Mouse (Mus musculus): Measurements from ENCODE around the gene Samd1. TPM values are rescaled to one million over a fixed set of nuclear protein-coding genes. Genes with fewer than 3 reads are reported as not detected.
A peak's percentile ranks its signal among the peaks of the same experiment; 100 is the strongest.
"Not testable (repeated sequence)": the region's sequence is repeated elsewhere in the genome, so short reads cannot be mapped to it uniquely, and the experiment has no call there.

Samd1 gene
- total and polyA plus RNA-seq, 2 experiments from 2014 or later, result 5.7 to 96.8 TPM

GRCm38 (mm10) chr8:84002957-84003611 lies 5.6 kb downstream of the Samd1 start:
- Histone ChIP-seq H3K4me3 (ENCODE audit: low read length) (no peak overlapping the region), H3K9ac (replicated peaks; ENCODE audit: low read length) (no peak overlapping the region), H3K9me3 (ENCODE audit: low read length) (no peaks in the 10 kb centered on the region), H3K36me3 (ENCODE audit: insufficient read depth, low read length) (peaks cover 4% of the 10 kb centered on the region; the same call in 1 of the 2 replicates), H3K27ac (no peak overlapping the region), H3K4me1 (ENCODE audit: insufficient read depth, low read length) (0 out of 2 replicates have a peak, but pooled peaks cover 7% of the 10 kb centered on the region), H3K4me2 (ENCODE audit: low read depth, low read length) (no peak overlapping the region), H3K27me3 (ENCODE audit: insufficient read depth, low read length) (no peaks in the 10 kb centered on the region)
- ATAC-seq (no peak), DNase-seq (ENCODE audit: low spot score) (no peak)
- no peak for TF ChIP-seq CTCF (IDR thresholded peaks at IDR 0.05; ENCODE audit: low read depth)
- 53% methylated on average over 12 of the region's 12 CpGs for WGBS

- no peak for DNase-seq (ENCODE audit: low spot score)
- Histone ChIP-seq H3K27me3 (ENCODE audit: insufficient read depth, low read length) (no peaks in the 10 kb centered on the region), H3K27ac (no peak overlapping the region), H3K36me3 (ENCODE audit: insufficient read depth, low read length) (peaks cover 4% of the 10 kb centered on the region; the same call in 1 of the 2 replicates), H3K9me3 (ENCODE audit: low read length) (no peaks in the 10 kb centered on the region), H3K4me2 (ENCODE audit: low read depth, low read length) (peak overlapping the region; percentile 93), H3K9ac (replicated peaks; ENCODE audit: low read length) (peak overlapping the region; percentile 61; the same call in 1 of the 2 replicates), H3K4me1 (ENCODE audit: insufficient read depth, low read length) (0 out of 2 replicates have a peak, but pooled peaks cover 7% of the 10 kb centered on the region), H3K4me3 (ENCODE audit: low read length) (peak overlapping the region; percentile 54)
- ATAC-seq, result no peak
- TF ChIP-seq CTCF (IDR thresholded peaks at IDR 0.05; ENCODE audit: low read depth), result no peak
- 77% methylated on average over 6 of the region's 6 CpGs for WGBS
Observed at GRCm38 (mm10) chr8:84003612-84004246, 6.3 kb downstream of the Samd1 start.

GRCm38 (mm10) chr8:84004533-84005201 lies 7.2 kb downstream of the Samd1 start:
- no peak for TF ChIP-seq CTCF (IDR thresholded peaks at IDR 0.05; ENCODE audit: low read depth)
- H3K27ac ChIP-seq, result peak overlapping the region; percentile 78
- WGBS, result 1% methylated on average over 30 of the region's 30 CpGs
- H3K4me2 ChIP-seq (ENCODE audit: low read depth, low read length), result peak overlapping the region; percentile 93
- H3K9ac ChIP-seq (replicated peaks; ENCODE audit: low read length), result peak overlapping the region; percentile 61
- H3K27me3 ChIP-seq (ENCODE audit: insufficient read depth, low read length), result no peaks in the 10 kb centered on the region
- 0 out of 2 replicates have a peak, but pooled peaks cover 3% of the 10 kb centered on the region for H3K4me1 ChIP-seq (ENCODE audit: insufficient read depth, low read length)
- DNase-seq (ENCODE audit: low spot score) (peak; percentile 96), ATAC-seq (peak; percentile 89)
- peak overlapping the region; percentile 54 for H3K4me3 ChIP-seq (ENCODE audit: low read length)
- H3K36me3 ChIP-seq (ENCODE audit: insufficient read depth, low read length), result peaks cover 4% of the 10 kb centered on the region; the same call in 1 of the 2 replicates
- no peaks in the 10 kb centered on the region for H3K9me3 ChIP-seq (ENCODE audit: low read length)

- not testable (repeated sequence) for H3K27ac ChIP-seq; DNase-seq (ENCODE audit: low spot score); ATAC-seq; H3K9me3 ChIP-seq (ENCODE audit: low read length); H3K27me3 ChIP-seq (ENCODE audit: insufficient read depth, low read length); H3K4me3 ChIP-seq (ENCODE audit: low read length); H3K4me2 ChIP-seq (ENCODE audit: low read depth, low read length); H3K4me1 ChIP-seq (ENCODE audit: insufficient read depth, low read length); H3K36me3 ChIP-seq (ENCODE audit: insufficient read depth, low read length); H3K9ac ChIP-seq (replicated peaks; ENCODE audit: low read length)
- whole genome bisulfite sequencing, result 93% methylated on average over 7 of the region's 7 CpGs
Observed at GRCm38 (mm10) chr8:84005502-84005901, 8.0 kb downstream of the Samd1 start.

- Histone ChIP-seq H3K27ac (no peak overlapping the region), H3K4me3 (ENCODE audit: low read length) (no peak overlapping the region), H3K4me2 (ENCODE audit: low read depth, low read length) (no peak overlapping the region), H3K36me3 (ENCODE audit: insufficient read depth, low read length) (no peaks in the 10 kb centered on the region), H3K9ac (replicated peaks; ENCODE audit: low read length) (no peak overlapping the region), H3K9me3 (ENCODE audit: low read length) (no peaks in the 10 kb centered on the region), H3K4me1 (ENCODE audit: insufficient read depth, low read length) (peaks cover 20% of the 10 kb centered on the region), H3K27me3 (ENCODE audit: insufficient read depth, low read length) (peaks cover 23% of the 10 kb centered on the region)
- 31% methylated on average over 7 of the region's 7 CpGs for WGBS
- ATAC-seq, result no peak
- peak; percentile 47 for TF ChIP-seq CTCF (IDR thresholded peaks at IDR 0.05; ENCODE audit: low read depth)
- DNase-seq (ENCODE audit: low spot score), result no peak
Observed at GRCm38 (mm10) chr8:84008362-84008761, 10.9 kb downstream of the Samd1 start.

GRCm38 (mm10) chr8:84009876-84010275 lies 12.4 kb downstream of the Samd1 start:
- TF ChIP-seq CTCF (IDR thresholded peaks at IDR 0.05; ENCODE audit: low read depth), result peak; percentile 96
- no peak overlapping the region for H3K9ac ChIP-seq (replicated peaks; ENCODE audit: low read length)
- peaks cover 24% of the 10 kb centered on the region for H3K27me3 ChIP-seq (ENCODE audit: insufficient read depth, low read length)
- DNase-seq (ENCODE audit: low spot score), result peak; percentile 90
- 0 out of 2 replicates have a peak, but pooled peaks have one; percentile 28 for ATAC-seq
- H3K27ac ChIP-seq, result no peak overlapping the region
- H3K4me2 ChIP-seq (ENCODE audit: low read depth, low read length), result peak overlapping the region; percentile 33; the same call in 1 of the 2 replicates
- peaks cover 20% of the 10 kb centered on the region for H3K4me1 ChIP-seq (ENCODE audit: insufficient read depth, low read length)
- WGBS, result 2% methylated on average over 11 of the region's 11 CpGs
- no peaks in the 10 kb centered on the region for H3K36me3 ChIP-seq (ENCODE audit: insufficient read depth, low read length)
- H3K4me3 ChIP-seq (ENCODE audit: low read length), result no peak overlapping the region
- no peaks in the 10 kb centered on the region for H3K9me3 ChIP-seq (ENCODE audit: low read length)
